In genomic region chr11:82865957-82866356, GRCm38 (mm10) we compare ENCODE assay signal across 28 mouse cellular contexts. TPM values are rescaled to one million over a fixed set of nuclear protein-coding genes. Genes with fewer than 3 reads are reported as not detected.
"Had no signal": no experiment of that assay in that cellular context is flagged by ENCODE, and none has a peak within 500 bp of the region (broad histone marks: within the 10 kb centered on the region; RNA-seq: fewer than 3 reads in every experiment).

No protein-coding gene starts in this region.

- H3K36me3 ChIP-seq: intestine, embryonic 15.5 days; kidney, embryonic 15.5 days; limb, embryonic 12.5 days; limb, embryonic 15.5 days; neural tube, embryonic 12.5 days; neural tube, embryonic 15.5 days; stomach, embryonic 15.5 days had no signal

- H3K4me3 ChIP-seq: intestine, embryonic 15.5 days; kidney, embryonic 15.5 days; limb, embryonic 12.5 days; limb, embryonic 15.5 days; neural tube, embryonic 12.5 days; neural tube, embryonic 15.5 days; stomach, embryonic 15.5 days had no signal

- ATAC-seq: intestine, embryonic 15.5 days had no signal

- H3K9me3 ChIP-seq: intestine, embryonic 15.5 days; kidney, embryonic 15.5 days; limb, embryonic 12.5 days; limb, embryonic 15.5 days; neural tube, embryonic 12.5 days; neural tube, embryonic 15.5 days; stomach, embryonic 15.5 days had no signal

- H3K27ac ChIP-seq: intestine, embryonic 15.5 days; kidney, embryonic 15.5 days; limb, embryonic 12.5 days; limb, embryonic 15.5 days; neural tube, embryonic 12.5 days; neural tube, embryonic 15.5 days; stomach, embryonic 15.5 days had no signal

- H3K4me2 ChIP-seq: intestine, embryonic 15.5 days; kidney, embryonic 15.5 days; limb, embryonic 12.5 days; limb, embryonic 15.5 days; midbrain, embryonic 11.5 days; neural tube, embryonic 12.5 days; neural tube, embryonic 15.5 days; stomach, embryonic 15.5 days had no signal

- H3K9ac ChIP-seq: intestine, embryonic 15.5 days; kidney, embryonic 15.5 days; limb, embryonic 12.5 days; limb, embryonic 15.5 days; neural tube, embryonic 12.5 days; neural tube, embryonic 15.5 days; stomach, embryonic 15.5 days had no signal

- DNase-seq: kidney, adult 11 months; kidney, adult 8-10 months; kidney, postnatal 10 days; kidney, postnatal 36 days; left cerebral cortex, postnatal 4 days; lung, adult 2 months; lung, postnatal 14 days; lung, postnatal 4 days; midbrain, embryonic 14.5 days; right cerebral cortex, adult 18-20 months; right cerebral cortex, postnatal 14 days; right cerebral cortex, postnatal 4 days; thymus, postnatal 25 days had no signal

- H3K27me3 ChIP-seq: intestine, embryonic 15.5 days; kidney, embryonic 15.5 days; limb, embryonic 12.5 days; limb, embryonic 15.5 days; neural tube, embryonic 12.5 days; neural tube, embryonic 15.5 days; stomach, embryonic 15.5 days had no signal

RNA-seq across cellular contexts. Expression of gene Fndc8, which starts 26.0 kb away (rescaled TPM):
- total RNA-seq: layer of hippocampus, adult 8-10 months; layer of hippocampus, postnatal 25 days; left cerebral cortex, adult 18-20 months; left cerebral cortex, postnatal 10 days; left cerebral cortex, postnatal 4 days; megakaryocyte progenitor cell, adult 5-6 weeks; megakaryocyte-erythroid progenitor cell, adult 5-6 weeks; midbrain, postnatal 0 days had no signal

RNA-seq across cellular contexts. Expression of gene Unc45b, which starts 44.4 kb away (rescaled TPM):
- total RNA-seq: megakaryocyte-erythroid progenitor cell, adult 5-6 weeks had no signal
